Mouse (Mus musculus) neural tube, embryonic 13.5 days (tissue): ENCODE data around the gene Nt5m. TPM values are rescaled to one million over a fixed set of nuclear protein-coding genes. Genes with fewer than 3 reads are reported as not detected.

Source experiments
- ATAC-seq: fragments of 200-750 bp; cut with Nextera tagmentation; 2 replicates; pipeline ENCODE4 v1.8.0; 2017; ENCODE audit warnings: low read depth, mild to moderate bottlenecking, moderate TSS enrichment, moderate library complexity
- H3K27ac ChIP-seq: fragments of 300-500 bp; sonication (generic); replicated peaks from 2 replicates; pipeline ENCODE4 v1.5.1; 2015; ENCODE audit warnings: moderate library complexity, mild to moderate bottlenecking, inconsistent platforms
- H3K27me3 ChIP-seq: fragments of 300-500 bp; sonication (generic); 2 replicates; pipeline ENCODE4 v1.6.1; 2015; ENCODE audit warnings: mild to moderate bottlenecking, inconsistent platforms
- H3K36me3 ChIP-seq: fragments of 300-500 bp; sonication (generic); 2 replicates; pipeline ENCODE4 v1.6.1; 2015; ENCODE audit warnings: mild to moderate bottlenecking, inconsistent platforms
- H3K4me1 ChIP-seq: fragments of 300-500 bp; sonication (generic); replicated peaks from 2 replicates; pipeline ENCODE4 v1.6.1; 2015; ENCODE audit warnings: inconsistent platforms
- H3K4me2 ChIP-seq: fragments of 300-500 bp; sonication (generic); 2 replicates; pipeline ENCODE4 v1.6.1; 2015; ENCODE audit warnings: inconsistent platforms, mild to moderate bottlenecking, moderate library complexity
- H3K4me3 ChIP-seq: fragments of 300-500 bp; sonication (generic); 2 replicates; pipeline ENCODE4 v1.5.1; 2015; ENCODE audit warnings: mild to moderate bottlenecking, inconsistent platforms
- H3K9ac ChIP-seq: fragments of 300-500 bp; sonication (generic); 2 replicates; pipeline ENCODE4 v1.6.1; 2015; ENCODE audit warnings: moderate library complexity, mild to moderate bottlenecking, inconsistent platforms
- H3K9me3 ChIP-seq: fragments of 300-500 bp; sonication (generic); 2 replicates; pipeline ENCODE4 v1.6.1; 2016; ENCODE audit warnings: inconsistent platforms
- WGBS: fragments of 180-500 bp; shearing (Covaris S2); methylation state at CpG from one replicate; pipeline ENCODE4 v1.1.7; 2015; 5-methylcytosine and 5-hydroxymethylcytosine counted together
- polyA plus RNA-seq: library from polyadenylated mRNA; unstranded; fragments of >200 nt; fragmentation: Nextera tagmentation; extraction: Ambion mirVana; gene quantifications from 2 replicates; pipeline ENCODE4 v1.2.1, GENCODE M21; 2015

The Nt5m gene
- polyA plus RNA-seq, 1 experiment from 2014 or later = 70.7 TPM

DNA sequence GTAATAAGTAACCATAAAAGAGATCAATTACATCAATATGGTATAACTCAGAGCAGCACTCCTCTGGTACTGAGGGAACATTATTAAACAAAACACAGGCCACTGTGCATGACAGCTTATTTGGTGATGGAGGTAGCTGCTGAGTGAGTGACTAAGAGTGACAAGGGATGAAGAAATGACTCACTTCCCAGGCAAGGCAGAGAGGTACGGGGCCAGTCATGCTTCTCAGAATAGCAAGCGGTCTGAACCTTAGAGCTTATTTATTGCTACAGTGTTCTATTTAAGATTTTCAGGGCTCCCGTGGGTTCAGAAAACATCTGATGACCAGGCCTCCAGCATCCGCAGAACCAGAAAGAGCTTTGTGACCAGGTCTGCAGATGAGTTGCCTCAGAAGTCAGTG, 74.5 kb downstream of the Nt5m start:
- Histone ChIP-seq H3K9me3 (no peaks in the 10 kb centered on the region), H3K27ac (no peak overlapping the region), H3K36me3 (no peaks in the 10 kb centered on the region), H3K27me3 (no peaks in the 10 kb centered on the region), H3K4me1 (no peaks in the 10 kb centered on the region), H3K4me3 (no peak overlapping the region), H3K4me2 (no peak overlapping the region), H3K9ac (no peak overlapping the region)
- WGBS = 78% methylated on average over 4 of the region's 4 CpGs
- ATAC-seq = no peak

DNA sequence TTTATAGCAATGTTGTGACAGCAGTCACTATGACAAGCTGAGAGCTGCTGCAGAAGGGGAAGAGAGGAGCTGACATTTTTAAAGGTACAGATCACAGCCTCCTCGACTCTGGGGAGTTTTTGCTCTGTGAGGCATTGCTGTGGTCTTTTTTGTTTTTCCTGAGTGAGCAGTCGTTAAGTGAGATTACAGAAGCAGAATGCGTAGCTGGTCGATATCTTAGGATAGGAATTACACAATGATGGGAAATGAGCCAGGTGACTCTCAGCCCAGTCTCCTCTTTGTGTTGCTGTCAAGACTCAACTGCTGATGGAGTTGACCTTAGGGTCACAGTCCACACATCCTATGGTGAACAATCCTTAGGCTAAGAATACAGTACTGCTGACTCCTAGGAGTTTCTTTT, 78.8 kb downstream of the Nt5m start:
- H3K27me3 ChIP-seq = no peaks in the 10 kb centered on the region
- ATAC-seq = no peak
- no peak overlapping the region for H3K9ac ChIP-seq
- no peaks in the 10 kb centered on the region for H3K4me1 ChIP-seq
- no peak overlapping the region for H3K4me3 ChIP-seq
- H3K4me2 ChIP-seq = no peak overlapping the region
- whole genome bisulfite sequencing = 64% methylated on average over 4 of the region's 4 CpGs
- H3K36me3 ChIP-seq = no peaks in the 10 kb centered on the region
- no peaks in the 10 kb centered on the region for H3K9me3 ChIP-seq
- H3K27ac ChIP-seq = no peak overlapping the region

DNA sequence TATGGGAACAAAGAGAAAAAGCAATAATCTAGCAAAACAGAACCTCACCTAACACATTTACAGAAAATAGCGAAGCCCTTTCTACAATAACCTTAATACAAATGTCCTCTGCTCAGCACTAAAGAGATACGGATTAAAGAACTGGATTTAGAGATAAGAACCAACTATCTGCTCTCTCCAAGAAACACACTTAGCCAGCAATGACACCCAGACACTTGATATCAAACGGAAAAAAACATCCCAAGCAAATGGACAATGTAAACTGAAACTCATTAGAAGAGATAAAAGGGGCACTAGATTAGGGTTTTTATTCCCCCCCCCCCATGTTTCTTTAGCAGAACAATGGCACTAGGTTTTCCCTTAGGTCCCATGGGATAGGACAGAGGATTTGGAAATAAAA, 80.2 kb downstream of the Nt5m start:
- H3K27me3 ChIP-seq = no peaks in the 10 kb centered on the region
- H3K9ac ChIP-seq = no peak overlapping the region
- 80% methylated on average over 3 of the region's 3 CpGs for WGBS
- H3K4me2 ChIP-seq = no peak overlapping the region
- no peaks in the 10 kb centered on the region for H3K36me3 ChIP-seq
- H3K4me1 ChIP-seq = no peaks in the 10 kb centered on the region
- no peak for ATAC-seq
- no peaks in the 10 kb centered on the region for H3K9me3 ChIP-seq
- H3K27ac ChIP-seq = no peak overlapping the region
- no peak overlapping the region for H3K4me3 ChIP-seq

DNA sequence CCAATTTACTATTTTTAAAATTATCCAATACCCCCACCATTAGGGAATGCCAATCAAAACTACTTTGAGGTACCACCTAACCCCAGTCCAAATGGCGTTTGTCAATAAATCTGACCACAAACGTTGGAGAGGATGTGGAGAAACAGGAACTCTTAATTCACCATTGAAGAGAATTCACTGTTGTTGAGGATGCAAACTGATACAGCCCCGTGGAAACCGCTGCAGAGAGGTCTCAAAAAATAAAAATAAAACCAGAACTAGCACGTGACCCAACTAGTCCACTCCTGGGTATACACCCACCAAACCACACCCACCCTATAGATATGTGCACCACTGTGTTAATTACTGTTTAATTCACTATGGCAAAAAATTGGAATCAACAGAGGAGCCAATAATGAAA, 81.1 kb downstream of the Nt5m start:
- no peak overlapping the region for H3K27ac ChIP-seq
- H3K9ac ChIP-seq = no peak overlapping the region
- H3K27me3 ChIP-seq = no peaks in the 10 kb centered on the region
- no peak for ATAC-seq
- no peaks in the 10 kb centered on the region for H3K4me1 ChIP-seq
- H3K4me2 ChIP-seq = no peak overlapping the region
- no peaks in the 10 kb centered on the region for H3K36me3 ChIP-seq
- no peaks in the 10 kb centered on the region for H3K9me3 ChIP-seq
- H3K4me3 ChIP-seq = no peak overlapping the region
- WGBS = 72% methylated on average over 5 of the region's 5 CpGs

DNA sequence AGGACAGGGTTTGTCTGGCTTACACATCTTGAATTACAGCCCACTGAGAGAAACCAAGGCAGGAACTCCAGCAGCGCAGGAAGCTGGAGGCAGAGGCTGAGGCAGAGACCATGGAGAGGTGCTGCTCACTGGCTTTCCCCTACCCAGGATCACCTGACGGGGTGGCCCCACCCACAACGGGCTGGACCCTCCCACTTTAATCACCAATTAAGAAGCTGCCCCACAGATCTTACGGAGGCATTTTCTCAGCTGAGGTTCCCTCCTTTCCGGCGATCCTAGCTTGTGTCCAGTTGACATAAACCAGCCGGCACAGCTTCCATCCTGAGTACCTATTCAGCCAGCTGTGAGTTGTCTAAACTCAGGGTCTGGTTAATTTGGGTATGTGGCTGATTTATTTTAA, 82.0 kb downstream of the Nt5m start:
- H3K27me3 ChIP-seq = no peaks in the 10 kb centered on the region
- H3K27ac ChIP-seq = no peak overlapping the region
- no peak overlapping the region for H3K9ac ChIP-seq
- no peaks in the 10 kb centered on the region for H3K9me3 ChIP-seq
- H3K36me3 ChIP-seq = no peaks in the 10 kb centered on the region
- H3K4me1 ChIP-seq = no peaks in the 10 kb centered on the region
- no peak overlapping the region for H3K4me2 ChIP-seq
- no peak for ATAC-seq
- WGBS = 22% methylated on average over 7 of the region's 7 CpGs
- no peak overlapping the region for H3K4me3 ChIP-seq

DNA sequence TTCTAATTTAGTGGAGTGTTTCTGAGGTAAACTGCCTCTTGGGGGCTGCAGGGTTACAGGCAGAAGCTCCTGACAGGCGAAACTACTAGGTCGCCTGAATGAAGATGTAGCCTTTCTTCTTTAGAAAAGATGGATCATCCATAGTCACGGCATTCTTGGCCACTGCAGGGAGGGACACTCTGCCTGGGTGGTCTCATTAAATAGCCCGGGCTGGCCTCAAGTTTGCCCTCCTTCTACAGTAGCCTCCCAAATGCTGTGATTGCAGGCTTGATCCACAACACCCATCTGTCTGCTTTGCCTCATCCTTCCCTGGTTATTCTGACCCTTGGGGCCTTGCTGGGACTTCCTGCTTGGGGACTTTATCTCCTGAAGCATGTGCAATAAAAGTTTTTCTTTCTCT, 90.8 kb downstream of the Nt5m start:
- 25% methylated on average over 4 of the region's 4 CpGs for WGBS
- Histone ChIP-seq H3K36me3 (no peaks in the 10 kb centered on the region), H3K4me3 (no peak overlapping the region)

More for the DNA sequence above, 90.8 kb downstream of the Nt5m start:
- Histone ChIP-seq H3K4me2 (no peak overlapping the region), H3K27me3 (no peaks in the 10 kb centered on the region), H3K27ac (no peak overlapping the region), H3K4me1 (no peaks in the 10 kb centered on the region; the same call in 1 of the 2 replicates), H3K9me3 (no peaks in the 10 kb centered on the region), H3K9ac (no peak overlapping the region)
- ATAC-seq = no peak

Other genes with a start within 250 kb of the Nt5m start
- gene Olfr223, start 246.2 kb upstream of the Nt5m start, polyA plus RNA-seq = not detected in 2 replicates
- 58.2 and 73.5 TPM in 2 replicates for gene Mprip, start 178.1 kb upstream of the Nt5m start, polyA plus RNA-seq
- gene Pld6, start 51.8 kb upstream of the Nt5m start, polyA plus RNA-seq = 3.4 and 4.1 TPM in 2 replicates
- 35.0 and 35.9 TPM in 2 replicates for gene Flcn, start 29.4 kb upstream of the Nt5m start, polyA plus RNA-seq
- gene Cops3, start 391 bp downstream of the Nt5m start, polyA plus RNA-seq = 219 and 243 TPM in 2 replicates
- gene Med9, start 108.8 kb downstream of the Nt5m start, polyA plus RNA-seq = 36.2 TPM in 2 replicates
- 0.96 and 1.1 TPM in 2 replicates for gene Rasd1, start 125.5 kb downstream of the Nt5m start, polyA plus RNA-seq
- 7.1 and 8.5 TPM in 2 replicates for gene Pemt, start 207.0 kb downstream of the Nt5m start, polyA plus RNA-seq